Mouse (Mus musculus) urinary bladder, postnatal 4 days (tissue): ENCODE results near the gene Nol6.
"Not testable (repeated sequence)": the region's sequence is repeated elsewhere in the genome, so short reads cannot be mapped to it uniquely, and the experiment has no call there.

Experiments
- DNase-seq, 2 experiments: peaks; one replicate each; pipeline ENCODE4 v3.0.0; 2021 to 2022; ENCODE audit warnings: low spot score in 2 of 2

Nol6 gene

DNA sequence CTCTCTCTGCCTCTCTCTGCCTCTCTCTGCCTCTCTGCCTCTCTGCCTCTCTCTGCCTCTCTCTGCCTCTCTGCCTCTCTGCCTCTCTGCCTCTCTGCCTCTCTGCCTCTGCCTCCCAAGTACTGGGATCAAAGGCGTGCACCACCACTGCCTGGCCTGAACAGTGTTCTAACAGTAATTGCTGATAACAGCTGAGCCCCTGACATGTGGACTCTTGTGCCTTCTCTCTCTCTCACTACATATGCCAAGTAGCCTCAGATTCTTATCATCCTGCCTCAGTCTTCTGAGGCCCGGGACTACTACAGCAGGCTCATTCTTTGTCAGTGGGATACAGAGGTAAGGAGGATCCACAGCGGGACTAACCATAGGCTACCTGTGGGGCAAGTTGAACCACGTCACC lies 41.5 kb downstream of the Nol6 start:
- not testable (repeated sequence) for DNase-seq

- no peak for DNase-seq
These were observed 42.5 kb downstream of the Nol6 start for GRCm38 (mm10) chr4:41081733-41082132.

DNA sequence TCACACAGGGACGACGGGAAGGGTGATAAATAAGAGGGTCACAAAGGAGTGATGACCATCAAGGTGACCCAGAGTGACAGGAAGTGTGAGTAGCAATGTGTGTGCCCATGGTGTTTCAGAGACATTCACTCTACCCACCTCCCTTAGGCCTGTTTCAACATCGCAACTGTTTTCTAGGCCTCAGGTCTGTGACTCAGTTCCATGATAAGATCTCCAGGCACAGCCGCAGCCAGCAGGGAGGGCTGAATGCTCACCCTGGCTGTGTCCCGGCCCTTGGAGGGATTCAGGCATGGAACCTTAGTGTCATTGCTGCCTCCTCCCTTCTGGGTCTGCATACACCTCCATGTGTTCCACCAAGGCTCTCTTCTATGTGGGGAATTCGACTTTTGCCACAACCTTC lies 45.5 kb downstream of the Nol6 start:
- no peak for DNase-seq

GRCm38 (mm10) chr4:41074461-41074860 lies 49.8 kb downstream of the Nol6 start:
- DNase-seq = no peak

DNA sequence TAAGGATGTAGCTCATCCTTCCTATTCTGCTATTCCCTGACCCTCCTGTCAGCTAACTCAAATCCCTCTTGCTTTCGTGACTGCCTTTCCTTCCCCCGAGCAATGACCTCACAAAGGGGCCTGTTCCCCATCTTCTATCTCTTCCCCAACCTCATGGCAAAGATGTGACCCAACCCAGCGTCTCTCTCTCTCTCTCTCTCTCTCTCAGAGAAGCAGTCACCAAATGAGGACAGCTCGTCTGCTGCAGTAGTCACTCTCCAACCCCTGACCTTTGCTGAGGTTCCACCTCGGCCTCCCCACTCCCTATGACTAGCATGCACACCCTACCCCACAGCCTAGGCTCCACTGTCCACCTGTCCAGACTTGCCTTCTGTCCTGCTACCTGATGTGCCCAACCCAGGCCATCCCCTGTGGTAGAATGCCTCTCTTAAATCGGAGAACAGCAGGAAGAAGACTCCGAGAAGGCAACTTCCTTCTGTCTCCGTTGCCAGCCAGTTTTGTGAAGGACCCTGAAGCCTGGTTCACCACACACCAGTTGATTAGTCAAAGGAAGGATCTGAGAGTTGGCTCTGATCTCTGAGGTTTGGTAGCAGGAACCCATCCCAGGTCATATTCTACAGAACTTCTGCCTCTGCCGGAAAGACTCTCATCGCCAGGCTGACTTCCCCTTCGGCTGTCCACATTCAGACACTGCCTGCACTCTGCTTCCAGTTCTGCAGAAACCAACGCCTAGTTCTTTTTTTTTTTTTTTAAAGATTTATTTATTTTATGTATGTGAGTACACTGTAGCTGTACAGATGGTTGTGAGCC lies 51.0 kb downstream of the Nol6 start:
- DNase-seq = no peak

- DNase-seq = no peak
These were observed 52.5 kb downstream of the Nol6 start for GRCm38 (mm10) chr4:41071500-41072429.

DNA sequence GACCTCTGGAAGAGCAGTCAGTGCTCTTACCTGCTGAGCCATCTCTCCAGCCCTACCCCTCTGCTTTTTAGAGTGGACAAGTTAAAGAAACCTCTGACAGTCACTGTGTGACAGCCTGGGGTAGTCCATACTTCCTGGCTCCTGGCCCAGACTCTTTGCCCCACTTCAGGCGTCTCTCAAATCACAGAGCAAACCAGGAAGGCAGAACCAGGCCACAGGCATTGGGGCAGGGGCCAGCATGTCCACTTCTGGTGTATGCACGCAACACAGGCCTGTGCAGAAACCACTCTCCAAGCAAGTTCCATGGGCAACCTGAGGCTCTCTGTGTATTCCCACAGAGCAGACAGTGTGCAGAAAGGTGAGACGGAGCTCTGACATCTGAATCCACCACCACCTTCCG lies 59.1 kb downstream of the Nol6 start:
- no peak for DNase-seq
